Mouse (Mus musculus): Measurements from ENCODE around the gene Cga. TPM values are rescaled to one million over a fixed set of nuclear protein-coding genes. Genes with fewer than 3 reads are reported as not detected.

The Cga gene
- total RNA-seq (2021), result not detected
- long read RNA-seq, experiment 1, result 0 reads
- long read RNA-seq, experiment 2, result 0 reads

- no peak for DNase-seq
These were observed at the start of gene Cga for GRCm38 (mm10) chr4:34893479-34893878. TSS of gene Cga (plus strand) at chr4:34893779.

DNA sequence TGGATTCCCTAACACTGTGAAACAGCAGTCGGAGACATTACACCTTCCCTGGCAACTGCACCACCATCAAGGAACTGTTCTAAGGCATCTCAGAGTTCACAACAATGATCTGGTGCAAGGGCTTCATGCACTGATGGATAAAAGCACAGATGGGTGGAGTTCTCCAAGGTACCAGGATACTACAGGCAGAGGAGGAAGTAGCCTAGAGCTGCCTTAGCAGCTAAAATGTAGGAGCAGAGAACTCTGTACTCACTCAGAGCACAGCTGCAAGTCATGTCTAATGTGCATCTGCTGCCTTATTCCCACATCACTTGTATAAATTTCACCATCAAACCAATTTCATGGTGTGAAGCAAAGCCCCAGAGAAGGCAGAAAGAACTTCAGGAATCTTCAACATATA, 49.7 kb upstream of the Cga start:
- DNase-seq, result no peak

DNA sequence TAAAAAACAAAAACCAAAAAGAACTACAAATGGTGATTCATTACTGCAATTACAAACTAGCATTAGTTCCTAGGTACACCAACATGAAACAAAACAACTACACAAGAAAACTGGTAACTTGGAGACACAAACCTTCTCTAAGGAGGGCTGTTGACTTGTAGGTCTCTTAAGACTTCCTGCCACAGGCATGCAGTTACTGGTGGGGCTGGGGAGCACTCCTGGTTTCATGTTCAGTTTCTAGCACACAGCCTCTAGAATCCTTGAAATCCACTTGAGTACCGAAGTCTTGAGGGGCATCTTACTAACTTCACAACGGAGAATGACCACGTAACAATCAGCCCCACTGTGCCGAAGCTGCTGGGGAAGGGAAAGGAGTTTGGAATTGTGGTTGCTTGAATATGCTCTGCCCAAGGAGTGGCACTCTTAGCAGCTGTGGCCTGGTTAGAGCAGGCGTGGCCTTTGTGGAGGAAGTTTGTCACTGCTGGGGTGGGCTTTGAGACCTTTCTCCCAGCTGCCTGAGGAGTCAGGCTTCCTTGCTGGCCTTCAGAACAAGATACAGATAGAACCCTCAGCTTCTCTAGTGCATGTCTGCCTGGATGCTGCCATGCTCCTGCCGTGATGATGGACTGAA, 45.8 kb upstream of the Cga start:
- no peak for DNase-seq

- DNase-seq, result no peak
These were observed 43.4 kb upstream of the Cga start for GRCm38 (mm10) chr4:34850156-34850555.

DNA sequence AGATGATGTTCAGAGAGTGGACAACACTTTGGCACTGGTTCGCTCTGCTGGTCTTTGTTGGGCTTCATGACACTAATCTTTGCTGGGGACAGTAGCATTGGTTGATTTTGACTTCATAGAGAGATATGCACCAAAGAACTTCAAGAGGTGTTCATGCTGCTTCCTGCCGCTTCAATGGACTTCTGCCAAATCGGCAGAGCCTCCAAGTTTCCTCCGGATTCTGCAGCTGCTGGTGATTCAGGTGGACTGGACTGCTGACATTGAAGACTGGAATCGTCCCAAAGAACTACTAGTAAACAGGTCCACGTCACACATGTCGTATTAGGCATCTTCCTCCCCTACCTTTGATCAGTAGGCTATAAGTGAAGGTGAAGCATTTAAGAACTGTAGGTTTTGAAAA, 41.5 kb upstream of the Cga start:
- DNase-seq, result no peak

DNA sequence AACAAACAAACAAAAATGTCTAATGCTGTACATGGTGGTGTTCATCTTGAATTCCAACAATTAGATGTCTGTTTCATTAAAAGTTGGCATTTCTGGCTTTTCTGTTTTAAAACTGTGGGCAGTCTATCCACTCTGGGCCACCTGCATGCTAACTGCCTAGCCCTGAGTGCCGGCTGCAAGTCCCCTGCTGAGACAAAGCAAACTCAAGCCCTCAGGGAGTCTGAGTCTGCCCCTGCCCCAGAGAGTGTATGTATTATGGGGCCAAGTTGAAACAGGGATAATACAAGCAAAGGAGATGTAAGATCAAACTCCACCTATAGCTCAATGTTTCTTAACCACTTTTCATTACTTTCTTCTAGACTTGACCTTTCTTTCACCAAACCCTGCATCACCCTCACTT, 37.6 kb upstream of the Cga start:
- DNase-seq, result no peak

DNA sequence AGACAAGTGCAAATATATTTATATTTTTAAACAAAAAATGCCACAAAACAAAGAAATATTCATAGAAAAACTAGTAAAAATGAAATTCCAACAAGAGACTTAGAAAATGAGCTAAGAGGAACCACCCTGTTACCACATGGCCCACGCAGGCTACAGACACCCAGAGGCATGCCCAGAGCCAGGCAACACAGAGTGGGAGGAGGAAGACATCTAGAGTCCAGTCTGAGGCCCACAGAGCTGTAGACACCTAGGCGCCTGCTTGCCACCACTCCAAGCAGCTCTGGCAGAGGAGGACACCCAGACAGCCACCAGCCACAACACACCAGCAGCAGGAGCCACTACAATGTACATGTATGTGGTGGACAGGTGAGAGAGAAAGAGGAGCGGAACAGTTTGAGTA, 34.7 kb upstream of the Cga start:
- DNase-seq, result no peak

- DNase-seq, result peak; percentile 18
These were observed 34.2 kb upstream of the Cga start for GRCm38 (mm10) chr4:34859416-34859815.

- DNase-seq, result no peak
These were observed 32.1 kb upstream of the Cga start for GRCm38 (mm10) chr4:34861438-34861837.

GRCm38 (mm10) chr4:34869813-34870212, 23.8 kb upstream of the Cga start:
- no peak for DNase-seq

DNA sequence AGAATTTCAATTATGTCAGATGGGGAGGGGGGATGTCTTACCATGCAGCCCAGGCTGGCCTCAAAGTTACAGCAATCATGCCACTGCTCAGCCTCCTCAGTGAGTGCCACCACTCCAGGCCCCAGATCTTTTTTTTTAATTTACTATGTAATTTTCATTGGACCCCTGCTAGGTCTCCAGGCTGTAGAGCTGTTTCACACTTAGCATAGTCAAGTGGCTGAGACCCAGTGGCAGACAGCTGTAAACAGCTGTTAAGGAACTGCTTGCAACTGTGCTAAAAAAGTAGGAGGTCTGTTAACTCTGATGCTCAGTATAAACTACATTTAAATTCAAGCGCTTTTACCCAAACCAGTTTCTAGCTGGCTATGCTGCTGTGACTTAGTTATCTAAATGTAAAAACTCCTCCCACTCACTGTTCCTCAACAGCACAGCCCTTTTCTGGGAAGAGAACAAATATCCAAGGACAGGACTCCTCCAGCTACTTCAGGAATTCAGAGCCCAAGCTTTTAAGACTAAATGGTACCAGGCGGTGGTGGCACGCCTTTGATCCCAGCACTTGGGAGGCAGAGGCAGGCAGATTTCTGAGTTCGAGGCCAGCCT, 20.6 kb upstream of the Cga start:
- DNase-seq, result no peak

DNA sequence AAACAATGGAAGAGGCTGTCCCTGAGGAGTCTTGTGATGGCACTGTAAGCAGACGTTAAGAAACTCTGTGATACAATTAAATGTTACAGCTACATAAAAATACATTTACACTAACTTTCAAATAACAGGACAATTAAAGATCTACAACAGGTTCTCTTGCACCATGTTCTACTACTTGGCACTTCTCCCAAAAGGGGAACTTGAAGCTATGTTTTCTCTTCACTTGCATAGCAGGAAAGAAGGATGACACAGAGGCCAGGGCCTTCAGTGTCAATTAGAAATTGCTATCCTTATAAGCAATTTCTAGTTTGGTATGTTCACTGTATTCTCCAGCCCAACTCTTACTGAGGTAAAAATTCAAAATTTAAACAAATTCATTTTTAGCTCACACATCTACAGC, 19.3 kb upstream of the Cga start:
- no peak for DNase-seq

DNA sequence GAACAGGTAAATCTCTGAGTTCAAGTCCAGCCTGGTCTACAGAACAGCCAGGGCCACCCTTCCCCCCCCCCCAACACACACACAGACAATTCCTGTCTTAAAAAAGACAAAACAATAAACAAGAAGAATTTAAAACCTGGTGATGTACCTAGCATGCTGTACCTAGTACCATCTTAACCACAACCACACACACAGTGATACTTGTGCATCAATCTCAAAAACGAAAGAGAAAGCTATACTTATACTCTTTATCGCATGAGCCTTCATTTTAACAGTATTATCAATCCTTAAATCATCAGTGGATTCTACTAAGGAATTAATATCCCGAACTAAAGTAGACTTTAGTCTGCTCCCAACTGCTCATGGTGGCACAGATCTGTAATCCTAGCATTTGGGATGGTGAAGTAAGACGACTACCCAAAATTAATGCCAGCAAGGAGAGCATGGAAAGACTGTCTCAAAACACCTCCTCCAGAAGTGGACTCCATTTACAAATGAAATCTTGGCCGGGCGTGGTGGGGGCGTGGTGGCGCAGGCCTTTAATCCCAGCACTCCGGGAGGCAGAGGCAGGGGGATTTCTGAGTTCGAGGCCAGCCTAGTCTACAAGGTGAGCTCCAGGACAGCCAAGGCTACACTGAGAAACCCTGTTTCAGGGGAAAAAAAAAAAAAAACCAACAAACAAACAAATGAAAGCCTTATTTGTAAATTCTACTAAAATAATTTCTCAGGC, 12.5 kb upstream of the Cga start:
- DNase-seq, result no peak

GRCm38 (mm10) chr4:34881851-34882250, 11.7 kb upstream of the Cga start:
- DNase-seq, result no peak

GRCm38 (mm10) chr4:34882291-34882769, 11.2 kb upstream of the Cga start:
- DNase-seq, result peak; percentile 68

DNA sequence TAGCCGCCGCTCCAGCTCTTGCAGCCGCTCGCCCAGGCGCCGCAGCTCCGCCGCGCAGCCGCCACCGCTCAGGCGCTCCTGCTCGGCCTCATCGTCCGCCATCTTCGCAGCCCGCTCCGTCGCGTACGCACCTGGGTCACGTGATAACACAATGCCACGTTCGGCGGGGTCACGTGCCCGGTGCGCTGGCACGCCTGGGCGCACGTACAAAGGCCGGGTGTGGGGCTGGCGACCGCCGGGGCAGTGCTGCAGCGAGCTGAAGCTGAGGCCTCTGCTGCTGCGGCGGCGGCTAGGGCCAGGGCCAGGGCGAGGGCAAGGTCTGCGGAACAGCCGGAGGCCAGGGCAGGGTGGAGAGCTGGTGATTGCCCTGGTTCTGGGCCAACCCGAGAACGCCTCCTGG, 10.8 kb upstream of the Cga start, which contains the start of gene Zfp292:
Gene Zfp292 (minus strand): TSS at position 143 of the 400 bp plus-strand sequence.
- DNase-seq, result peak; percentile 96

DNA sequence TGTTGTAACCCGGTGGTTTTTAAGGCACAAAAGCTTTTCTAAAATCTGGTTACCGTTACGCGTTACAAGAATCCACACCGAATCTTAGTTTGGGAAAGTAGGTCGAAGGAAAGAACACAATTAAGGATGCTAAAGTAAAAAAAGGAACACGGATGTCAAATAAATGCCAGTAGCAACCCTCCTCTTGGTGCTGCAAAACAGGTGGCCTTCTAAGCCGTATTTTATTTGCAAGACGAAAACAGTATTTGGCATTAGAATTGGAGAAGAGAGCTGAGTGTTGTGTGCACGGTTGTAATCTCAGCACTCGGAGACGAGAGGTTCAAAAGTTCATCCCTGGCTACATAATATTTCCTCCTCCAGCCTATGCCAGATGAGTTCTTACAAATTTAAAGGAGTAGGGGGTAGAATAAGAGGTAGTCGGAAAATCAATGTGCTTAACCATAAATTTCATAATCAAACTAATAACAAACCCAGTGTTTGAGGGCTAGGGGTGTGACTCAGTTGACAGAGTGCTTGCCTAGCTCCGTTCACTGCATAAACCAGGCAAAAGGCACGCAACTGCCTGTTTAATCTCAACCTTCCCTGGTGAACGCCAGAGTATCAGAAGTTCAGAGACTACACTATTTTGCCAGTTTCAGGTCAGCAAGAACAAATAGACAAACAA, 10.1 kb upstream of the Cga start:
- no peak for DNase-seq

DNA sequence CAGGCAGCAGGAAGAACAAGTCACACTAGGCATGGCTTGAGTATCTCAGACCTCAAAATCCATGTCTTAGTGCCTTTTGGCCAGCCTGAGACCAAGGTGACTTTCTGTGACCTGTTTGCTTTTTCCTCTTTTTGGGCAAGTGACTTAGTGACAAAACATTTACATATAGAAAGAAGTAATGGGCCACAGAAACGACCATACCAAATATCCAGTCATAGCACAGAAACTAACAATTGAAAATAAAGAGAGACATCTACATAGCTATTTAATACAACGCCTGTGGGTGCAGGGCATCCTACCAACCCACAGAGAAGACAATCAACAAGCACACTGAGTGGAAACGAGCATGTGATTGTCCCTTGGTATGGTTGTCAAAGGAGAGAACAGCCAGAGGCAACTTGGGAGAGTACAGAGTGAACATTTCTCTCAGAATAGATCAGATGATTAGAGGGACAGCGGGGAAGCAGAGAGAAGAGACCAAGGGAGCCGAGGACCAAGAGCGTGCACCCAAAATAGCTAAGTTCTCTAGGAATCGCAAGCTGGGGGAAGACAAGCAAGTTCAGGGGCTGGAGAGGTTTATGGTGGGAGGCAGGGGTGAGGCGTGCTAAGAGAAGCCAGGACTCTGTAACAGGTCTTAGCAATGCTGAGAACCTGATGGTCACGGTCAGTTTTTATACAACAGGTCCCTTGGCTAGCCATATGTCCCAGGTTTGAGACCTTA, 7.8 kb upstream of the Cga start:
- no peak for DNase-seq

DNA sequence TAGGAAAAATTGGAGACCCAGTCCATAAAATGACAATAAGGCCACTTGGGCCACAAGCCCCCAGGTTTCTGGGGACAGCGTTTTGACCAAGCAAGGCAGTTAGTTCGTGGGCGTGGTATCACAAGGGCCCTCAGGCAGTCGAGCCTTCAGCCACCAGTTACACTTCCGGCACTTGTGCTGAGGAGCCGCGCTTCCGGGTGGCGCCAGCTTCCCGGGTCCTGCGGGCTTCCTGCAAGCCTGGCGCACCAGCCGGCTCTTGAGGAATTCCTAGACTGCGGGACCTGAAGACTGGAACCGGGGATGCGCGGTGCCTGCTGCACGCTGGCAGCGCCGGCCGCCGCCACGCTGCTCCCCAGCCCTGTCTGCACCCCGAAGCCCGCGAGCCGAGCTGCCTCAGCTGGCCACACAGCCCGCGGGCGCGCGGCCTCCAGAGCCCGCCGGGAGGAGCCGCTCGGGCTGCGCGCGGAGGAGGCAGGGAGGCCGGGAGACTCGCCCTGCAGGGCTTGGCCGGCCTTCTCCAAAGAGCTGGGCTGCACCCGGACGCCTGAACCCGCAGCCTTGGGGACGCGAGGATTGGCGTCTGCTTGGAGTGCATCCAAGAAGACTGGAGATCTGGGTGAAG, 7.0 kb upstream of the Cga start:
- DNase-seq, result peak; percentile 87

DNA sequence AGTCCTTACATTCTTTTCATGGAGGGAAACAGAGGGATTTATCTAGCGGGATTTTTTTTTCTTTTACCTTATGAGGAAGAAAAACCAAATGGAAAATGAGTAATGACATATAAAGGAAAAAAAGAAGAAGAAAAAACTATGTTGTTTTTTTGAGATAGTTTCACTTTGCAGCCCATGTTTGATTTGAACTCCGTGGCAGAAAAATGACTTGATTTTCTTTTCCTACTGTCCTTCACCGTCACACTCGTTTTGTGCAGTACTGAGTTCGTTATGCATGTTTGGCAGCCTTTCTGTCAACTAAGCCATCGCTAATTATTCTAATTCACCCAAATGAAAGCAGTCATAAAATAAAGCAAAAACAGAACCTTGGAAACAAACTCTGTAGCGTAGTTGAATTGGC, 6.3 kb upstream of the Cga start:
- no peak for DNase-seq

GRCm38 (mm10) chr4:34889101-34889811, 4.3 kb upstream of the Cga start:
- no peak for DNase-seq
